Mouse (Mus musculus) cerebellum, postnatal 14 days (tissue): Measurements from ENCODE around the gene Foxl2.

Source experiments
- DNase-seq, 2 experiments: peaks; one replicate each; pipeline ENCODE4 v3.0.0; 2021; ENCODE audit warnings: mixed read lengths in 2 of 2

Gene Foxl2

DNA sequence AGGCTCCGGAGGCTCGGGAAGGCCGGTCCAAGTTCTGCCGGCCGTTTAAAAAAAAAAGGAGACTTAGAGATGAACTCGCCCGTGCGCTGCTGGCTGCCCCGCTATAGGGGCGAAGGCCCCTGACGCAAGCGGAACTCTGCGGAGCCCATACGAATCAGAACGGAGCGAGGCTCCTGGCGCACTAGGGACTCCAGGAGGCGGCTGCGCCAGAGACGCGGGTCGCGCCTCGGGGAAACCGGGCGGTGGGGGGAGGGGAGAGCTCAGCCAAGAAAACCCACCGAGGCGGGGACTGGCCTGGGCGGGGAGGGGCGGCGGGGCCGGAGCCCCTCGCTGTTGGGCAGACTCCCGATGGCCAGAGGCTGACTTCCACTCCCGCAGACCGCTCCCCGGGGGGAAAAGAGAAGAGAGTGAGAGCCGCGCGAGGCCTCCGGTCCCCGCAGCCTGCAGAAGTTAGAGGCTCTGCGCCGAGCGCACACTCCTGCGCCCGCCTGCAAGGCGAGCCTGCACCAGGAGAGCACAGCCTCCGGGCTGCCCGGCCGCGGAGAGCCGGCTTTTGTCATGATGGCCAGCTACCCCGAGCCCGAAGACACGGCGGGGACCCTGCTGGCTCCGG, at the start of gene Foxl2:
TSS of gene Foxl2 (plus strand) at position 186 of the 613 bp plus-strand sequence.
- peak; percentile 28 to 40 for DNase-seq

DNA sequence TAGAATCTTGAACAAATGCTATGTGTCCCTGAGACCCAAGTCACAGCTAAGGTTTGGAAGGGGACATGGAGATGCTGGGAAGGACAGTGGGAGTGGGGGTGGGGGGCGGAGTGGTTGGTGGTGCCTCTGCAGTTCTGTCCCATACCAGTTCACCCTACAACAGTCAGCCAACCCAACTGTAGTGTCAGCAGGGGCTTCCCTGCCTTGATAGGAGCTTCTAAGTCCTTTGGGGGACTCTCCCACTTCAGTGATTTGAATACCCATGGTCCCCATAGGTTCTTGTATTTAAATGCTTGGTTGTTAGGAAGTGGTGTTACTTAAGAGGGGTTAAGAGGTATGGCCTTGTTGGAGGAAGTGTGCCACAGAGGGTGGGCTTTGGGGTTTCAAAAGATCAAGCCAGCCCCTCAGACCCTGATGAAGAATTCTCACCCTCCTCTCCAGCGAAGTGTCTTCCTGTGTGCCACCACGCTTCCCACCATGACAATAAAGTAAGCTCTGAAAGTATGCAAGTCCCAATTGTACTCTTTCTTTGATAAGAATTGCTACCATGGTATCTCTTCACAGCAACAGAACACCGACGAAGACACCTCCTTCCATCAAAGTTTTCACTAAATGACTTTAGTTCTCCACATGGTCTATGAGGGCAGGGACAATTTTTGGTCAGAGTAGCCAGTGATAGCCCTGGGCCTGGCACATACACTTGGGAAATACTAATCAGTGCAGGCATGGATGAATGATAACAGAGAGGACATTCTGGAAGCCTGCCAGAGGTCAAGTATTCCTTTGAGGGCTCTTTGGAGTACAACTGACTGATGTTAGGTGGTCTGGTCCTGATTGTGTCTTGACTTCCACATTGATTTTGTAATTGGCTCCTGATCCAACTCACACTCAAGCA, 34.2 kb upstream of the Foxl2 start:
- DNase-seq: no peak

DNA sequence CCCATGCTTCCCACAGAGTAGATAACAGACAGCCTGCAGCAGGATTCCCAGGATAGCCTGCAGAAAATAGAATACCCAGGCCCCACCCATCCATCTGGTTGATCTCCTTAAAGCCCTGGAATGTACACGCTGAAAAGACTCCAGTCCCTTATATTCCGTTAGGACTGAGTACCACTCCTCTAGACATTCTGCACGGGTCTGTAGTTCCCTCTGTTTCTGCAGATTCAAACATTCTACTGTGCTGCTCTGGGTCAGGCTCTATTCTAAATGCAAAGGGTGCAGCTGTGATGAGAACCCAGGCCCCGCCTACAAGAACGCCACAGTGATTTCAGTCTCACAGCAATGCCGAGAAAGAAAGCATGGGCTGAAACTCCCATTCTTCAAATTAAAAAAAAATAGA, 32.0 kb upstream of the Foxl2 start:
- no peak for DNase-seq

DNA sequence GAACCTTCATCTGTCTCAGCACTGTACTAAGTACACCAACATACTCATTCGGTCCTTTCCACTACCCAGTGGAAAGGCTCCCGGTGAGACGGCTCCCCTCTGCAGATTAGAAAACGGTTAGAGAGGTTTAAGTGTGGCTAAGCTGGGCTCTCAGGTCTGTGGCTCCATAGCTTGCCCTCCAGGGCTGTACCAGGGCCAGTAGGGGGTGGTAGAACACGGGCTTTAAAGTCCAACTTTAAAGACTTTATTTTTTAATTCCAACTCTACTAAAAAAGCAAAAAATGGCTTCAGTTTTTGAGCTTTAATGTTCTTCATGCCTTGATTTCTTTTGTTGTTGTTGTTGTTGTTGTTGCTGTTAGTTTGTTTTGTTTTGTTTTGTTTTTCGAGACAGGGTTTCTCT, 30.9 kb upstream of the Foxl2 start:
- no peak for DNase-seq

DNA sequence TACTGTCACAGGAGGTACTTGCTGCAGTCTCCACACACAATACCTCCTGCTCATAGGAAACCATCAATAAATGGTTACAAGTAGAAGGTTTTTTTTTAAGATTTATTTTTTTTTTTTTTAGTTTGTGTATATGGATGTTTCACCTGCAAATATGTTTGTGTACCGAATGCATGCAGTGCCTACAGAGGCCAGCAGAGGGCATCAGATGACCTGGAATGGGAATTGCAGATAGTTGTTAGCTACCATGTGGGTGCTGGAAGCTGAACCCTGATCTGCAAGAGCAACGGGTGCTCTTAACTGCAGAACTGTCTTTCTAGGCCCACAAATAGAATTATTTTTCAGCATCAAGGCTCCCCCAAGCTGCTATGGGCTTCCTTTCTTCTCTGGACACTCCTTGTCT, 25.6 kb upstream of the Foxl2 start:
- peak in 1 of 2 experiments; percentile 21 for DNase-seq

DNA sequence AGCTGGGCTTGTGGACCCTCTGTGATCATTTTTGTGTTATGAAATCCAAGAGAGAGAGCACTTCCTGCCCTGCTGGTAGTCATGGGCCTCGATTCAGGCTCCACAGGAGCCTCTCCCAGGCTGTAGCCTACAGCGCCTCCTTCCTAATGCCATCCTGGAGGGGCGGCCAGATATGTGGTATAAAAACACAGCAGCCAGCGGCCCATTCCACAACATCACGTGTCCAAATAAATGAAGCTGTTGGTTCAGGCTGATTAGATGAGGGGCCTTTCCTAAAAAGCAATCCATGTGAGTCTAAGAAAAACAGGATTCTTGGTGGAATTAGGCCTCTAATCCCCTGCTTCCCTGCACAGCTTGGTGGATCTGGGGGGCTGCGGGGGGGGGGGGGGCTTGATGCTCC, 22.2 kb upstream of the Foxl2 start:
- DNase-seq: no peak

DNA sequence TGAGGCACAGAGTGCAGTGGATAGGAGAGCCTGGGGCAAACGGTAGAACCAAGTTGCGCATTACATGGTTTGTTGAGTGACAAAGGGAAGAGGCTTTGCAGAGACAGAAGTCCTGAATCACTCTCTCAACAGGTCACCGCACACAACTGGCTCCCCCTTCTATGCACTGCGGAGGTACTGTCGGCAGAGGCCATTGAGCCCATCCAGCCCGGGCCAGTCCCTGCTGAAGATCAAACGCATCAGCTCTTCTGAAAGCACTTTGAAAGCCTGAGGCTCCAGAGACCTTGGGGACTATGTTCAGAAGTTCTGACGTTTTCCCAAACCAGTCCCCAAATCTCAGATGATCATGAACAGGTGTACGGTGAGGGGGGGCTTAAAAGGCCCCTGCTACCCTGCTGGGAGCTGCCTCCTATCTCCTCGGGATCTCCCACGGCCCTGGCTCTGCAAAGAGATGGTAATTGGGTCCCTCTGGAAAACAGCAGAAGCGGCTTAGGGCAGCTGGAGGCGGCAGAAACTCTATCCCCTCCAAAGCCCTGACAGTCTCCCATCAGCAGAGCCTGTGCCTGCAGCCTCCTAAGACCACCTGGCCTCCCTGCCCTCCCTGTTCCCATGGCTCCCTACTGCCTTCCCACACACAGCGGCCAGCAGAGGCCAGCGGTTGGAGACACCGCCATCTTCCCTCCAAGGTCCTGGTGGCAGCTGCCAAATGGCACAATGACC, 19.7 kb upstream of the Foxl2 start:
- no peak for DNase-seq

DNA sequence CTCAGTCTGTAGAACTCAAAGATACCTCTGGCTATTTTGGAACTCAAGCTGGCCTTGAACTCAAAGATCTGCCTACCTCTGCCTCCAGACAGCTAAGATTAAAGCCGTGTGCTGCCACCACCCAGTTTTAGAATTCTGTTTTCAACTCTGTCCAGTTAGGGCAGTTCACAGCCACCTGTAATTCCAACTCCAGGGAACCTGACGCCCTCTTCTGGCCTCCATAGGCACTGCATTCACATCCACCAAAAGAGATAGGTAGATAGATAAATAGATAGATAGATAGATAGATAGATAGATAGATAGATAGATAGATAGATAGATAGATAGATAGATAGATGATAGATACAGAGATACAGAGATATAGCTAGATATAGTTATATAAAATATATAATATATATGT, 15.8 kb upstream of the Foxl2 start:
- DNase-seq: peak; percentile 44 to 58

DNA sequence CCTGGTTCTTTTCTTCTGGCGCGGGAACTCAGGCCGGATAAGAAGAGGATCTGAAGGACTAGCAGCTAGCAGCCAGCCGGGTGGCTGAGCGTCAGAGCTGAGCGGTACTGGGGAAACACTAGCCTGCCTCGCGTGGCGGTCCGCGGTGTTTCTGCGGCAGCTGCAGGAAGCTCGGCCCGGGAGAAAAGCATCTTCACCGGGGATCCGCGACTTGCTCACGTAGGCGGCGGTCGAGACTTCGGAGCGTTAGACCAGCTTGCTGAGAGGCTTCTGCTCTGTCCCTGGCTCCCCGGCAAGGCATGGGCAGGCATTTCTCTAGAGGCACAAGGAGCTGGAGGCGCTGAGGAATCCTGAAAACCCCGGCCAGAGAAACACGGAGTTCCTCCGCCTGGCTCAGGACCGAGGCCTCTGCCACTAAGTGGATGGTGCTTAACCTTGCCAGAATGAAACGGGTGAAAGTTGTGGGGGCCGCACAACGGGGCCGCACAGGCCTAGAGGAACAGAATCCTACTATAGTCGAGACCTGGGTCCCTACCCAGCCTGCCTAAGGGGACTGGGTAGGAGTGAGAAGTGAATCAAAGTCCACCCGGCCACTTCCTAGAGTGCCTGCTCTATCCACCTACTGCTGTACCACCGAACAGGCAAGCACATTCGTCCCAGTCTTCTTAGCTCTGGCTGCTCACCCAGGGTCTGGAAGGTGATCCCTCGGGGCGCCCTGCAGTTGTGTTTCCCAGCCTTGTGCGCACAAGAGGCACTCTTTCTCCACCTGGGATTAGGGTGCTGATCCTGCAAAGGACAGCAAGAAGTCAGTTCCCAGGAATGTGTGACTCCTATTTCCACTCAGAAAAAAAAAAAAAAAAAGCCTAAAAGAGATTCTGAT, 2.7 kb upstream of the Foxl2 start:
- DNase-seq: peak; percentile 27 to 37

DNA sequence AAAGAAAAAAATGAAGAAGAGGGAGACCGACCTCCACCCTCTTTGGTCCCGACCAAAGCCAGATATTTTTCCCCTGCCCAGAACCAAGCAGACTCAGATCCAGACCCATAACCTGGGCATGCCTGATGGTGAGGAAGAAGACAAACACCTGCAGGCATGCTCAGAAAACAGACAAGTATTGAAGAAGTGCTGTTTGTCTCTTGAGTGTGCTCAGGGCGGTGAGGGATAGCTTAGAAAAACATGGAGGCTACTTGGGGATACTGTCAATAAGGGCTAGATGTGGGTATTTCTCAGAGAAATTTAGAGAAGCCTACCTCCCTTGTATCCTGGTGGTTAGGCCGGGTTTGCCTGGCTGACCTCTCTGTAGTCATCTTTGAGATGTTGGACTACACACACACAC, 1.8 kb upstream of the Foxl2 start:
- DNase-seq: no peak

DNA sequence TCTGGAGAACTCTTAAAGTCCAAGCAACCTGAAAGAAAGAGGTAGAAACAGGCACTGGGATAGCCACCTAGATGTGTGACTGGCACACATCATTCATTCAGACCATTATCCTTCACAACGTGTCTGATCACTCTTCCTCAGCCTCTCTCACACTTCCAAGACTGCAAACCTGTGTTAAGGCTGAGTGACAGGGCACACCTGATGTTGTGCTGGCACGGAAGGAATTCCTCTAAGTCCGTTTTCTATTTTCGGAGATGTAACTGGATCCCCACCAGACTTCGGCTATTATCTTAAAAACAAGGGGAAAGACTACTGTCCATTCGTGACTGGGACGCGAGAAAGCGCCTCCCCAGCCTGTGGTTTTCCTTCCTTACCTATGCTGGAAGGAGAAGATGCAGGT, 1.3 kb upstream of the Foxl2 start:
- DNase-seq: no peak

DNA sequence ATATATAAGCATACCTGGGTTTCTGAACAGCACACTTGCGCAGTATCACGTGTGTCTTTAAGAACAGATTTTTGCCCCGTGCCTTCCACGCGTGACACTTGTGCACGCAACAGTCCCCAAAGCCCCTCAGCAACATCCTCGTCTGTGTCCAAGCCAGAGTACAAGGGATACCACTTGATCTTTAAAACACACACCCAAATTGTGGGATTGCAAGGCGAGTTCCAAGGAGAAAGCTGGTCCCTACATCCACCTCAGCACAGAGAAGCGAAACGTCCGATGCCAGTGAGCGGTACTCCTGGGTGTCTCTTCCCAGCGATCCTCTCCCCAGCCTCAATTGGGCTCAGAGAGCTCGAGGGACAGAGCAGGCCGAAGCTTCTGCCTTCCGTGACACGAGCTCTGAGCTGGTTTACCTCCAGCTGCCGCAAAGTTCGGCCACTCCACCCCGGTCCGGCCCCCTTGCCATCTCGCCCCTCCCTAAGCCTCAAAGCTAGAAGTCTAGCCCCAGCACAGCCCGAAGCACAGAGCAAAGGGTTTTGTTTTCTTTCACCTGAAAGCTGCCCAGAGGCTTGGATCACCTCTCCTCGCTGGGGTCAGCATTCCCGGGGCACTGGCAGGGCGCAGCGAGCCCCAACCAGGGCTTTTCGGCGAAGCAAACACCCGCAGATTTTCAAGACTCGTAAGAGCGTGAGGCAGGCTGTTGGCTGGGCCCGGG, 541 bp upstream of the Foxl2 start:
- DNase-seq: no peak

DNA sequence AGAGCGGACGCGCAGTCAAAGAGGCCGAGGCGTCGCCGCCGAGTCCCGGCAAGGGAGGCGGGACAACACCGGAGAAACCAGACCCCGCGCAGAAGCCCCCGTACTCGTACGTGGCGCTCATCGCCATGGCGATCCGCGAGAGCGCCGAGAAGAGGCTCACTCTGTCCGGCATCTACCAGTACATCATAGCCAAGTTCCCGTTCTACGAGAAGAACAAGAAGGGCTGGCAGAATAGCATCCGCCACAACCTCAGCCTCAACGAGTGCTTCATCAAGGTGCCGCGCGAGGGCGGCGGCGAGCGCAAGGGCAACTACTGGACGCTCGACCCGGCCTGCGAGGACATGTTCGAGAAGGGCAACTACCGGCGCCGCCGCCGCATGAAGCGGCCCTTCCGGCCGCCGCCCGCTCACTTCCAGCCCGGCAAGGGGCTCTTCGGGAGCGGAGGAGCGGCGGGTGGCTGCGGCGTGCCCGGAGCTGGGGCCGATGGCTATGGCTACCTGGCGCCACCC, 682 bp downstream of the Foxl2 start:
- DNase-seq: peak in 1 of 2 experiments; percentile 27

DNA sequence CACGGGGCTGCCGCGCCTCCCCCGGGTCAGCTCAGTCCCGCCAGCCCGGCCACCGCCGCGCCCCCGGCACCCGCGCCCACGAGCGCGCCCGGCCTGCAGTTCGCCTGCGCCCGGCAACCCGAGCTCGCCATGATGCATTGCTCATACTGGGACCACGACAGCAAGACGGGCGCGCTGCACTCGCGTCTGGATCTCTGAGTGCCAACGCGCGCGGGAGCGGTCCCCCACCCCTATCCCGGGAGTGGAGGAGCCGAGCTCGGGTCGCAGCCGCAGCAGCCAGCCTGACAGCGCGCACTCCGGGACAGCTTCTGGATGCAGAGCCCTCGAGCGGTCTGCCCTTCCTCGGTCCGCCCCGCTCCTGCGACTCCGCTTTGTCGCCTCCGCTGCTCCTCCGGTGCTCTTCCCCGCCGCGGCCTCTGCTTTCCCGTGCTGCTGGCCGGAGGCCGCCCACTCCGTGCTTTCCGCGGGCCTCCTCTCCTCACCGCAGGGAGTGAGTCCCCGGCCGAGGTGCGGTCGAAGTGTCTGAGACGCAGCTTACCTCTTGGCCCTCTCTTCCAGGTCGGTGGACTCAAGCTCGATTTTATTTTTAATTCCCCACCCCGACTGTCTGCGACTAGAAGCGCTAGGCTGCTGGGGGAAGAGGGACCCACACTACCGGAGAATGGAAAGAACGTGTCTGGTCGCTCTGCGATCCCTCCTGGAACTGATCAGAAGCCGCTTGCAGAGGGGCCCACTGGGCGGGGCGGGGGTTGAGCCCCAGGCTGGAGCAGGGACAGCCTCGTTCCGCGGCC, 1.7 kb downstream of the Foxl2 start:
- peak; percentile 26 to 43 for DNase-seq

DNA sequence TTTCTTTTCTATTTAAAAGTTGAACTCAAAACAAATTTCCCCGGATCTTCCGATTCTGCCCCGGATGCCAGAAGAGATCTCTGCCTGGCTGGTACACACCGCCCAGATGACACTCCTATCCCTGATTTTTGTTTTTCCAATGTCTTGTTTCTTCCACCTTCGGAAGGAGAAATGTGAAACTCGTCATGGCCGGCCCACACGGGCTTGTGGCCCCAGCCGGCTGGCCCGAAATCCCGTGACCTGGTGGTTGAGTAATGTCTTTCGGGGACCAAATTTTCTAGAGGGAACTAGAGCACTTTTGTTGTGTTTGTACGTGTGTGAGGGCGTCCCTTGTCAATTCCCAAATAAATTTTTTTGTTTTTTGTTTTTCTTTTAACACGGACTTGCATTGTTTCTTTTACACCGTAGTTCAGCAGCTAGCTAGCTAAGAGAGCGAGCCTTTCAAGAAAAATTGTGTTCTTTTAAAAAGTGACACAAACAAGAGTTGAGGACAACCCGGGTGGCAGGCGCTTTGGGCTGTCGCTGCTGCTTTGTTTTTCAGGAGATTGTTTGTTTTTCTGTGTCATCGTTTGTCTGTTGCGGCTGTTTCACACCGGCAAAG, 2.8 kb downstream of the Foxl2 start:
- DNase-seq: peak in 1 of 2 experiments; percentile 47

DNA sequence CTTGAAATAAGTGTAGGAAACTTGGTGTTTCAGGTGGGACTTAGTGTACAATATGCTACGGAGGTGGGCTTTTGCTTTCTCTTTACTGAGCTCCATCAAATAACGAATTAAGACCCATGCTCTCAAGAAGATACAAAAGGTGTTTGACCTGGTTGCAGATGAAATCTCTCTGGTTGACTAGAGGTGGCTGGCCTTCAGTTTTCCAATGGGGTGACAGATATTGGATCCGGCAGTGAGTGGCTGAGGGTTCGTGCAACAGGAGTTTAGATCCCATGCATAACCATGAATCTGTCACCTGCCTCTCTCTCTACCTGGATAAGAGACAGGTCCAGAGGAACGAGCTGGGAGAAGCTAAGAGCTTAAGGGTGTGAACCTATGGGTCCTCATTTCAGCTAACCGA, 3.5 kb downstream of the Foxl2 start:
- DNase-seq: peak in 1 of 2 experiments; percentile 27

DNA sequence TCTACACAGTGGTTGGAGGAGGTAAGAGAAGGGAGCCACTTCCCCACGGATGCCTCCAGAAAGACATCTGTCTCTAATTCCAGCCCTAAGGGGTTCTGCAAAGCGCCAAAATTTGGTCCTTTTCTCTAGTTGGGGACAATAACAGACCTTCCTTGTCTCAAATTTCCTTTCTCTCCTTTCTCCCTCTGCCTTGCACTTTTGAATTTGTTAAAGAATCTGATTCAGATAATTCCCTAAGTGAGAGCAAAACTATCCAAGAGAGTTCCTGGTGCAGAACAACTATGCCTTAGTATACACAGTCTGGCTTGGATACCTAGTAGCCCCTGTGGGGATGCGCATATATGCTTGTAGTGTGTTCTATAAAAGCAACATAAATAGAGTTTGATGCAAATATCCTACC, 4.8 kb downstream of the Foxl2 start:
- DNase-seq: no peak

DNA sequence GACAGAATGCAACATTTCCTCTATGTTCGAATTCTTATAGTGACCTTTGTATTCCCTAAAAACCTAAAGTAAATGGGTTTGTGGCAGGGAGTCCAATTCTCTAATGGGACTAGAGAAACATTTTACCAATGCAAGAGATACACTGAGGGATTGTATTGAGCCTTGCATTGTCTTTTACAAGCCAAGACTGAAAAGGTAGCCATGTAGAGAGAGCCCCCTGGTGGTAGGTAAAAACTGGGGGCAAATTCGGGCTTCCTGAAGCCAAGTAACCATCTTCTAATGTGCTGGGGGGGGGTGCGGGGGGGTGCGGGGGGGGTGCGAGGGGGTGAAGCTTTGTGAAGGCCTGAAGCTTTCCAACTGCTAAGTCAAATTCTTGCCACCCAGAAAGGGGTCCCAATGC, 5.3 kb downstream of the Foxl2 start:
- no peak for DNase-seq

DNA sequence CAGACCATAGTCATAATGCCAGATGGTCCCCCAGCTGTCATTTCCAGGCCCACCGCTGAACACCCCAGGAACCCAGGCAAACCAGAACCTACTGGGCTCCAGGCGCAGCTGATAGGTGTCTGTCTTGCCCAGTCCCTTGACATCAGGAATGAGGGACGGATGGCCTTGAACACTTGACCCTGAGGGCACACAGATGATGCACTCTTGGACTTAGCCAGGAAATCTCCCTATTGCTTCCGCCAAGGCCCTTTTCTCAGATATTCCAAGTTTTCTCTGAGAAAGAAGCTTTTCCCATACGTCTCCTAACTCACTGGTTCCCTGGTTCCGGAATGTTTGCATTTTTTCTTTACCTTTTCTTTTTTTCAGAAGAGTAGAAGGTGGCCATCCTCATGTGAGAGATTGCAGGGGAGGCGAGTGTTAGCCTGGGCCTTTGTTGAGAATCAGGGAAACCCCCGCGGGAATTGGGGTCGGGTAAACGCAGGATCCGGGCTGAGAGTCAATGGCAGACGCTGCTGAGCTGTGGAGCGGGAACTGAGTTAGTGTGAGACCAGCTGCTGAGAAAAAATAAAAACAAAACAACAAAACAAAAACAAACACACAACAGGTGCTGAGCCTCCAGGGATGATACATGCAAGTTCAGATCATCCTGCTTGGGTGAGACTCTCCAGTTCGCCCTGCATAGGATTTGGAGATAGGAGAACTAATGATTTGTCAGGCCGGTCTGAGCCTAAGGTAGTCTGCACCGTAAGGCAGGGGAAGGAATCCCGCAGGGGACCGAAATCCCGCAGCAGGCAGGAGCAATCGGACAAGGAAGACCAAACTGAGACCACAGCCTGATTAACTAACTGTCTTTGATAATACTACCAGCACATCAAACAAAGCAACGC, 6.7 kb downstream of the Foxl2 start:
- DNase-seq: no peak
